Mouse (Mus musculus): Measurements from ENCODE around the gene Fam222a.
A peak's percentile ranks its signal among the peaks of the same experiment; 100 is the strongest.

Fam222a gene

GRCm38 (mm10) chr5:114567565-114568197 is at the start of gene Fam222a:
Gene Fam222a, plus strand, starts transcription at chr5:114568016.
- peak; percentile 66 for DNase-seq

- peak; percentile 44 for DNase-seq
Observed at GRCm38 (mm10) chr5:114528355-114528754, 39.5 kb upstream of the Fam222a start.

- no peak for DNase-seq
Observed at GRCm38 (mm10) chr5:114530337-114530736, 37.5 kb upstream of the Fam222a start.

- DNase-seq = no peak
Observed at GRCm38 (mm10) chr5:114532055-114532454, 35.8 kb upstream of the Fam222a start.

GRCm38 (mm10) chr5:114537308-114538020 is 30.4 kb upstream of the Fam222a start:
- DNase-seq = no peak

DNA sequence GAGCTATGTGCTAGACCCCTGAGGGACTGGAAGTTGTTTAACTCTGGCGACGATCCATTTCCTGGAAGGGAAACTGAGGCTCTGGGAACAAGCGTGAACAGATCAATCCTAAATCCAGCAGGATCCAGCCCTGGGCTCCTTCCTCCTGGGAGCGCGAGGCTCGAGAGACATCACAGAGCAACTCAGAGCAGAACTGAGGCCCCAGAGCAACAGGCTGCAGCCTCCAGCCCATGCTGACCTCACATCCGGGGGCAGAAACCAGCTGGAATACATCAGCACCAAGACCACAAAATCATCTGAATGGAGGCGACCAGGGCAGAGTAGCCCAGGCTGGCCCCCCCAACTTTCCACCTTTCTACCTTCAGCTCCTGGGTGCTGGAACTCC is 29.8 kb upstream of the Fam222a start:
- DNase-seq = peak; percentile 25

GRCm38 (mm10) chr5:114538752-114539151 is 29.1 kb upstream of the Fam222a start:
- DNase-seq = no peak

DNA sequence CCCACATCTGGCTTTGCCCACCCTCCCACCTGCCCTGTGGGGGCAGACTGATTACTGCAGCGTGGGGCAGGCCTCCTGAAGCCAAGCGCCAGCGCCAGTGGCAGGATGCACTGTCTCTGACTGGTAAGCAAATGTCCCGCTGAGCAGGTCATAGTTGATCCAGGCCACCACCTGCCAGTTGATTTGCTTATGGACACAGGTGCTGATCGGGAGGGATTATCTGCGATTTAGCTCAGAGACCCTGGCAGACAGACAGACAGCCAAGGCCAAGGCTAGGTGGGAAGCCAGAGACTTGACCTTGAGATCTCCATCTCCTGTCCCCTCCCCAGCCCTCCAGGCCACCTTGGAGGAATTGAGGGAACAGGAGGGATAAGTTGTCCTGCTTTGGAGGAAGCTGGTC is 28.1 kb upstream of the Fam222a start:
- no peak for DNase-seq

- DNase-seq = no peak
Observed at GRCm38 (mm10) chr5:114541656-114542445, 26.0 kb upstream of the Fam222a start.

- no peak for DNase-seq
Observed at GRCm38 (mm10) chr5:114543656-114544055, 24.2 kb upstream of the Fam222a start.

DNA sequence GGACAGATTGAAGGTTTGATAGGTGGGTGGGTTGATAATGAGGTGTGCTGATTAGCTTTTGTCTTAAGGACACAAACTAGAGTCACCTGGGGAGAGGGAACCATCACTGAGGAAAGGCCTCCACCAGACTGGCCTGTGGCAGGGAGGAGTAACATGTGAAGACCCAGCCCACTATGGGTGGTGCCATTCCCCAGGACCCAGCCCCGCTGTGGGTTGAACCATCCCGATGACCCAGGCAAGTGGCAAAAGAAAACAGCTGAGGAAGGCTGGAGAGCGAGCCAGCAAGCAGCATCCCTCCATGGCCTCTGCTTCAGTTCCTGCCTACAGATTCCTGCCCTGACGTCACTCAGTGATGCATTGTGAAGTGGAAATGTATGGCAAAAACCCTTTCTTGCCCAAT is 23.6 kb upstream of the Fam222a start:
- no peak for DNase-seq

- DNase-seq = no peak
Observed at GRCm38 (mm10) chr5:114545076-114545475, 22.7 kb upstream of the Fam222a start.

- no peak for DNase-seq
Observed at GRCm38 (mm10) chr5:114548976-114549375, 18.8 kb upstream of the Fam222a start.

- DNase-seq = no peak
Observed at GRCm38 (mm10) chr5:114549770-114550169, 18.0 kb upstream of the Fam222a start.

DNA sequence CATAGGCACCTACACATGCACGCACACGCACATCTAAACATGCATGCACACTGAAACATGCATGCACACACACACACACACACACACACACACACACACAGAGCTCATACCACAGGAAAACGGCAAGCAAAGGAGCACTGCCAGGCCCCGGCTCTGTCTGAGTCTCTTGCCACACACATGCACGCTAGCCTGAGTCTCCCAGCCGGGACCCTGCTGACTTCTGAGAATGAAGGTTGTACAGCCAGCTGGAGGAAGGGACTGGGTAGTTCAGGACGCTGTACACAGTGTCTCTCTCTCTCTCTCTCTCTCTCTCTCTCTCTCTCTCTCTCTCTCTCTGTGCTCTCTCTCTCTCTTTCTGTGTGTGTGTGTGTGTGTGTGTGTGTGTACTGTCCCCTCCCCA is 17.4 kb upstream of the Fam222a start:
- DNase-seq = no peak

- DNase-seq = no peak
Observed at GRCm38 (mm10) chr5:114550886-114551492, 16.8 kb upstream of the Fam222a start.

DNA sequence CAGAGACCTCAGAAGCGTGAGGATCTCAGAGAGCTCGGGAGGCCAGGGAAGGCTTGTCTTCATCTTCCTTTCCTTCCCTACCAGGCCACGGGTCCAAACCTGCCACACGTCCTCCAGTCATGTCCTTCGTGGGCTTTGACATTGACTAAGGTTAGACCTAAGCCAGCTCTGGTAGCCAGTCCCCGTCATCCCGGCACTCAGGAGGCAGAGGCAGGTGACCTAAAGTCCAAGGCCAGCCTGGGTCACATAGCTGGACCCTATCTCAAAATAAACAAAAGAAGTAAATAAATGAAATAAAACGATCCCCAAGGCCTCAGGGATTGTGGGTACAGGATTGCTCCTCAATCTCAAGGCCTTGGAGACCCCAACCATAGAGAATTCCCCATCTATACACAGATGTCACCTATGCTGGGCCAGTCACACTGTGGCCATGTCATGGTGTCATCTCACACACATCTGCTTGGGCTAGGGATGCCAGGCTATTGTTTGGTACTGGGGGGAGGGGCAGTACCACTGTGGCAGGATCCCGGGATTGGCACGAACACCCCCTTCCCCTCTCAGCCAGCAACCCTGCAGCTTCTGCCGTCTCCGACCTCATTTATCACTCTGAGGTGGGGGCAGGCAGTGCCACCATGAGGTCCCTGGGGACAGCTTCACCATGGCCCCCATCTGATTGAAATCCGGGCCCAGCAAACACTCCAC is 15.2 kb upstream of the Fam222a start:
- no peak for DNase-seq

- DNase-seq = no peak
Observed at GRCm38 (mm10) chr5:114553706-114554105, 14.1 kb upstream of the Fam222a start.

DNA sequence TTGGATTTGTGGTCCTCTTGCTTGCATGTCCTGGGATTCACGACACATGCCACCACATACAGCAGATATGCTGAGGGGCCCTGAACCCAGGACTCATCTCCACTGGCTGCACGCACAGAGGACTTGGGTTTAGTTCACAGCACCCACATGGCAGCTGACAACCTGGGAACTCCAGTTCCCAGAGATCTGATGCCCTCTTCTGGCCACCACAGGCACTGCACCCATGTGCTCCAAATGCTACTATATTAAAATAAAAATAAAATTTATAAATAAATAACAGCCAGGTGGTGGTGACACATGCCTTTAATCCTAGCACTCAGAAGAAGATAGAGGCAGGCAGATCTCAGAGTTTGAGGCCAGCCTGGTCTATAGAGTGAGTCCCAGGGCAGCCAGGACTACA is 12.4 kb upstream of the Fam222a start:
- no peak for DNase-seq

- DNase-seq = no peak
Observed at GRCm38 (mm10) chr5:114556109-114556508, 11.7 kb upstream of the Fam222a start.

DNA sequence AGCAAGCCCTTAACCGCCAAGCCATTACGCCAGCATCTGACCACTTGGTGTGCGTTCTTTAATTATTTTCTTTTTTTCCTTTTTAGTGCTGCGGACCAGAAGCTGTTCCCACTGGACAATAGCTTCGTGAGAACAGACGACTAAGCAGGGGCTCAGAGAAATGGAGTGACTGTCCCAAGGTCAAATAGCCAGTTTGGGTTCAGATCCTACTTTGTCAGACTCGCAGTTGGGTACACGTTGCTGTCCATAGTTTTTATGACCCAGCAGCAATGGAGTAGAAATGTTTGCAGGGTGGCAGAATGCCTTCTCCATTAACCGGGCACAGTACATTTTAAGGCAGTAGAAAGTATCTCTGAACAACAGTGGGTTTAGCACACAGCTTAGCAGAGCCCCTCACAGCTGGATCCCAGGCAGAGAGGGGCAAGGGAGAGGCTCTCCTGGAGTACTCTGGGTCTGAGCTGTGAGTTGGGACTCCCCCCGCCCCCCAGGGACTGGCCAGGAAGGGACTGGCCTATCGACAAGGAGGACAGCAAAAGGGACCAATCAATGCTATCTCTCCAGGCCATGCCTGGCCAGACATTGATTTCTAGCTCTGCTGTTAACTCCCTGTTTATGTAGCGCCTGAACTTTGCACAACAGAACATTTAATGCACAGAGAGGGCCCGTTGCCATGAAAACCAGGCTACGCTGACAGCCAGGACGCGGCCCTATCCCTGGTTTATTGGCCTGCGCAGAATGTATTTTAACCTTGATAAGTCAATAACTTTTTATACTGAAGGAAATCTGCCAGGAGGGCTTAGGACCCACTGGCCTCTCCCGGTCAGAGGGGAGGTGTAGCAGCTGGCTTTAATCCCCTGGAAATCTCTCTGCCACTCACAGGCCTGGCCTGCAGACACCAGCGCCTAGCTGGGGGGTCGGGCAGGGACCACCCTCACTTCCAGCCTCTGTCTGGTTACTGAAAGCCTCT is 9.8 kb upstream of the Fam222a start:
- DNase-seq = no peak

GRCm38 (mm10) chr5:114560533-114560936 is 7.3 kb upstream of the Fam222a start:
- no peak for DNase-seq
